Mouse (Mus musculus) hindbrain, embryonic 10.5 days (tissue): Measurements from ENCODE around the gene Dot1l. TPM values are rescaled to one million over a fixed set of nuclear protein-coding genes. Genes with fewer than 3 reads are reported as not detected.

Experiments
- DNase-seq: peaks from one replicate; pipeline ENCODE4 v3.0.0-alpha.2; 2017; ENCODE audit warnings: low spot score
- H3K27ac ChIP-seq: fragments of 300-500 bp; sonication (generic); 2 replicates; pipeline ENCODE4 v1.5.1; 2016; ENCODE audit warnings: mild to moderate bottlenecking, moderate library complexity
- H3K27me3 ChIP-seq: fragments of 300-500 bp; sonication (generic); 2 replicates; pipeline ENCODE4 v1.6.1; 2016; ENCODE audit warnings: mild to moderate bottlenecking; ENCODE audit not compliant: poor library complexity, insufficient read depth, severe bottlenecking
- H3K36me3 ChIP-seq: fragments of 300-500 bp; sonication (generic); 2 replicates; pipeline ENCODE4 v1.6.1; 2016; ENCODE audit warnings: mild to moderate bottlenecking, moderate library complexity
- H3K4me1 ChIP-seq: fragments of 300-500 bp; sonication (generic); replicated peaks from 2 replicates; pipeline ENCODE4 v1.6.1; 2016; ENCODE audit warnings: mild to moderate bottlenecking
- H3K4me3 ChIP-seq: fragments of 300-500 bp; sonication (generic); 2 replicates; pipeline ENCODE4 v1.5.1; 2016; ENCODE audit warnings: mild to moderate bottlenecking, moderate library complexity
- H3K9me3 ChIP-seq: fragments of 300-500 bp; sonication (generic); 2 replicates; pipeline ENCODE4 v1.6.1; 2016; ENCODE audit warnings: mild to moderate bottlenecking, moderate library complexity
- WGBS: fragments of 180-500 bp; shearing (Covaris S2); methylation state at CpG from one replicate; pipeline ENCODE4 v1.1.7; 2016; 5-methylcytosine and 5-hydroxymethylcytosine counted together
- polyA plus RNA-seq: library from polyadenylated mRNA; unstranded; fragments of >200 nt; fragmentation: Nextera tagmentation; extraction: Ambion mirVana; gene quantifications from 2 replicates; pipeline ENCODE4 v1.2.1, GENCODE M21; 2016

Dot1l gene
- polyA plus RNA-seq, 1 experiment from 2014 or later: 22.8 TPM

DNA sequence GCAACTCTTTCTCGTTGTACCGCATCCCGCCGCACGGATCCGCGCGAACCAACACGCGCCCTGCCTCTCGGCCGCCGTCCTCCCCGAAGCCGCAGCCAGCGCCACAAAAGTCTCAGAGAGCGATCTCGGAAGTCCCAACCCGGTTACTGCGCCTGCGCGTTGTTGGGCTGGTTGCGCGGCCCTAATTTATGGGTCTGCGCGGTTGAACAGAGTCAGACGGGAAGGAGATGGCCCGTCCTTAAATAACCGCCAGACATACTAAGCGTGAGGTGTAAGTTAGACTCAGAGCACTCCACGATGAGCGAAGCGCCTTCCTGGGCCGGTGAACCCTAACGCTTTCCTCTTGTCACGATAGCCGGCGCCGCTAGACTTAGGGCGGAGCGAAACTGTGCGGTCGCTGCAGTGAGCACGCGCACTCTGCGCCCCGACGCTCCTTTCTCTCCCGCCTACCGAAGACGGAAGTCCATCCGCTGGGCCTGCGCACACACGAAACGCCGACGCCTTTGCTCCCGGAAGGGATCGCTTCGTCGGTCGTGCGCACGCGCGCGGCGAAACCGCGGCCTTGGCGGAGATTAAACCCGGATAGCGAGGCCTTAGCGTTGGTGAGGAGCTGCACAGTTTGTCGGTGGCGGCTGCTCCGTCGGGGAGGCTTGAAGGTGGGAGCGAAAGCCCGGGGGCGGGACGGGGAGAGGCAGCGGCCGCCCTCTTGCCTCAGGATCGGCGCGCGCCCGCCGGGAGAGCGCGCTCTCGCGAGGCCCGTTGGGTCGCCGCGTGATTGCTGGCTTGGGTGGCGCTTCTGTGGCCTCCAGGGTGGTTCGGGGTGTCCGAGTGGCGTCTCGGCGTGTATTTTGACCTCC is 43.4 kb downstream of the Dot1l start, which contains the start of the genes Sf3a2 and Plekhj1:
Sf3a2 (plus strand) TSS at position 49 of the 857 bp plus-strand sequence.
Plekhj1 (minus strand) TSS at position 477 of the 857 bp plus-strand sequence.
- Histone ChIP-seq H3K27ac (peak within 1 kb of the TSS; percentile 97), H3K36me3 (peaks cover 71% of the 10 kb centered on the region), H3K27me3 (no peaks in the 10 kb centered on the region), H3K4me1 (peaks cover 51% of the 10 kb centered on the region), H3K9me3 (no peaks in the 10 kb centered on the region), H3K4me3 (peak within 1 kb of the TSS; percentile 95)
- under 1% methylated on average over 104 of the region's 104 CpGs for WGBS
- DNase-seq: peak; percentile 95

DNA sequence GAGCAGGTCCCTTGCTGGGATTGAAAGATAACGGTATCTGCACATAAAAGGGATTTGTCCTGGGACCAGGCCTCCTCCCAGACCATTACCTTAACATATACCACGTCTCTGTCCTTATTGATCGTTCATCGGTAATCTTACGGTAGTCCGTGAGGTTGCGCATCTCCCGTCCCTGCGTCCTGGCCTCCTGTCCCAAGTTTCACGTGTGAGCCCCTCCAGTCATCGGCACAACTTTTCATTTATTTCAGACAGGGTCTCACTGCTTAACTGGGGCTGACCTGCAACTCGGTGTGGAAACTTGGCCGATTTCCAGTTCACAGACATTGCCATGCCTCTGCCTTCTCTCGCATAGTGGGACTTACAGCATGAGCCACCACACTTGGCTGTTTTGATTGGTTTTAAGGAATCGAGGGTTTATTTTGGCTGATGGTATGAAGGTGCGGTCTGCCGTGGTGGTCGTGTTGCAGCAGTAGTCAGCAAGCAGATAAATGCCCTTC is 44.1 kb downstream of the Dot1l start:
- no peak for DNase-seq
- no peaks in the 10 kb centered on the region for H3K9me3 ChIP-seq
- H3K27ac ChIP-seq: peak overlapping the region; percentile 97
- WGBS: 3% methylated on average over 18 of the region's 18 CpGs
- H3K27me3 ChIP-seq: no peaks in the 10 kb centered on the region
- H3K4me1 ChIP-seq: peaks cover 51% of the 10 kb centered on the region
- peaks cover 71% of the 10 kb centered on the region for H3K36me3 ChIP-seq
- peak overlapping the region; percentile 95 for H3K4me3 ChIP-seq

- peak overlapping the region; percentile 10 for H3K4me3 ChIP-seq
- WGBS: 93% methylated on average over 10 of the region's 10 CpGs
- DNase-seq: no peak
- H3K36me3 ChIP-seq: peaks cover 64% of the 10 kb centered on the region
- H3K9me3 ChIP-seq: no peaks in the 10 kb centered on the region
- H3K27ac ChIP-seq: no peak overlapping the region
- peaks cover 22% of the 10 kb centered on the region for H3K27me3 ChIP-seq
- peaks cover 41% of the 10 kb centered on the region for H3K4me1 ChIP-seq
Observed at GRCm38 (mm10) chr10:80802204-80802912, 47.4 kb downstream of the Dot1l start.

- no peak overlapping the region; the same call in 1 of the 2 replicates for H3K4me3 ChIP-seq
- peaks cover 64% of the 10 kb centered on the region for H3K36me3 ChIP-seq
- no peaks in the 10 kb centered on the region for H3K9me3 ChIP-seq
- WGBS: 85% methylated on average over 3 of the region's 3 CpGs
- H3K27me3 ChIP-seq: peaks cover 28% of the 10 kb centered on the region
- no peak for DNase-seq
- peaks cover 44% of the 10 kb centered on the region for H3K4me1 ChIP-seq
- H3K27ac ChIP-seq: no peak overlapping the region
Observed at GRCm38 (mm10) chr10:80802996-80803395, 48.0 kb downstream of the Dot1l start.

DNA sequence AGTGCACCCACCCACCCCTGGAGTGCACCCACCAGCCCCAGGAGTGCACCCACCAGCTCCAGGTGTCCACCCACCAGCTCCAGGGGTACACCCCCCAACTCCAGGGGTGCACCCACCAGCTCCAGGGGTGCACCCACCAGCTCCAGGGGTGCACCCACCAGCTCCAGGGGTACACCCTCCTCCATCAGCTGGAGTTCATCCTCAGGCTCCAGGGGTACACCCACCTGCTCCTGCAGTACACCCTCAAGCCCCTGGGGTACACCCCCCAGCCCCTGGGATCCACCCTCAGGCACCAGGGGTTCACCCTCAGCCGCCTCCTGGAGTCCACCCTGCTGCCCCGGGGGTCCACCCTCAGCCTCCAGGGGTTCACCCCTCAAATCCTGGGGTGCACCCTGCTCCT is 49.3 kb downstream of the Dot1l start:
- peaks cover 64% of the 10 kb centered on the region for H3K36me3 ChIP-seq
- no peak for DNase-seq

GRCm38 (mm10) chr10:80804916-80805315 is 49.9 kb downstream of the Dot1l start, which contains the start of gene Amh:
TSS of gene Amh (plus strand) at chr10:80805243.
- no peak for DNase-seq
- Histone ChIP-seq H3K36me3 (peaks cover 63% of the 10 kb centered on the region), H3K4me1 (peaks cover 52% of the 10 kb centered on the region), H3K4me3 (peak within 1 kb of the TSS; percentile 66; the same call in 1 of the 2 replicates), H3K9me3 (no peaks in the 10 kb centered on the region), H3K27me3 (peaks cover 48% of the 10 kb centered on the region), H3K27ac (no peak within 1 kb of the TSS)
- WGBS: 69% methylated on average over 6 of the region's 6 CpGs

More for the DNA sequence above, 49.3 kb downstream of the Dot1l start:
- 95% methylated on average over 2 of the region's 2 CpGs for WGBS
- Histone ChIP-seq H3K4me1 (peaks cover 54% of the 10 kb centered on the region), H3K27ac (no peak overlapping the region), H3K4me3 (no peak overlapping the region), H3K9me3 (no peaks in the 10 kb centered on the region), H3K27me3 (peaks cover 42% of the 10 kb centered on the region)

- DNase-seq: no peak
- peaks cover 59% of the 10 kb centered on the region for H3K36me3 ChIP-seq
- no peak overlapping the region for H3K27ac ChIP-seq
- H3K27me3 ChIP-seq: peaks cover 52% of the 10 kb centered on the region
- peak overlapping the region; percentile 66; the same call in 1 of the 2 replicates for H3K4me3 ChIP-seq
- H3K9me3 ChIP-seq: no peaks in the 10 kb centered on the region
- 86% methylated on average over 5 of the region's 5 CpGs for WGBS
- peaks cover 52% of the 10 kb centered on the region for H3K4me1 ChIP-seq
Observed at GRCm38 (mm10) chr10:80805322-80805721, 50.3 kb downstream of the Dot1l start.

DNA sequence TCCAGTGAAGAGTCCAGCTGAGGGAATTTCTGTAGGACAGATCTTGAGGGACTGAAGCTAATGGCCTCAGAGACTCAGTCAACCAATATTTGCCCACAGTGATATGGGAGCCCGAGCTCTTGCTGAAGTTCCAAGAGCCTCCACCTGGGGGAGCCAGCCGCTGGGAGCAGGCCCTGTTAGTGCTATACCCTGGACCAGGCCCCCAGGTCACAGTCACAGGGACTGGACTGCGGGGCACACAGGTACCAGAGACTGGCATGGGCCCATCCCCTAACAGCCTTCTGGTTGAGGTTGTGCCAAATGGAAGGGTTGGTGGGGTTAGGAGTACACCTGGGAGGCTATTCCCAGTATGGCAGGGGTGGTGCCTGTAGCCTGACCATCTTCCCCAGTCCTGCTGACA is 50.9 kb downstream of the Dot1l start:
- Histone ChIP-seq H3K36me3 (peaks cover 53% of the 10 kb centered on the region), H3K4me3 (peak overlapping the region; percentile 66; the same call in 1 of the 2 replicates), H3K27me3 (peaks cover 58% of the 10 kb centered on the region), H3K27ac (no peak overlapping the region), H3K9me3 (no peaks in the 10 kb centered on the region), H3K4me1 (peaks cover 48% of the 10 kb centered on the region)
- WGBS: 21% methylated on average over 3 of the region's 3 CpGs
- DNase-seq: peak; percentile 82

DNA sequence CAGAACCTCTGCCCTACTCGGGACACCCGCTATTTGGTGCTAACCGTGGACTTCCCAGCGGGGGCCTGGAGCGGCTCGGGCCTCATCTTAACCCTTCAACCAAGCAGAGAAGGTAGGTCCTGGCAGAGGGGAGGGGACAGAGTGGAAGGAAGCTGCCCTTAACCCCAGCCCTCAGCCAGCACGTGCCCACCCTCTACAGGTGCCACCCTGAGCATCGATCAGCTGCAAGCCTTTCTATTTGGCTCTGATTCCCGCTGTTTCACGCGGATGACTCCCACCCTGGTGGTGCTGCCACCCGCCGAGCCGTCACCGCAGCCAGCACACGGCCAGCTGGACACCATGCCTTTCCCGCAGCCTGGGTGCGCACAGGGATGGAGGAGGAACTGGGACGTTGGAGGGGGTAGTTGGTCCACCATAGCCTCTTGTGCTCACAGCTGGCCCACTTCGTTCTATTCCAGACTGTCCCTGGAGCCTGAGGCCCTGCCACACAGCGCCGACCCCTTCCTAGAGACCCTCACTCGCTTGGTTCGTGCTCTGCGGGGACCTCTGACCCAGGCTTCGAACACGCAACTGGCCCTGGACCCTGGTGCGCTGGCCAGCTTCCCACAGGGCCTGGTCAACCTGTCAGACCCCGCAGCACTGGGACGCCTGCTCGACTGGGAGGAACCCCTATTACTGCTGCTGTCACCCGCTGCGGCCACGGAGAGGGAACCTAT is 51.5 kb downstream of the Dot1l start:
- Histone ChIP-seq H3K4me3 (peak overlapping the region; percentile 66), H3K9me3 (no peaks in the 10 kb centered on the region), H3K27me3 (peaks cover 63% of the 10 kb centered on the region), H3K27ac (peak overlapping the region; percentile 88), H3K36me3 (peaks cover 47% of the 10 kb centered on the region), H3K4me1 (peaks cover 47% of the 10 kb centered on the region)
- no peak for DNase-seq
- 33% methylated on average over 34 of the region's 34 CpGs for WGBS

DNA sequence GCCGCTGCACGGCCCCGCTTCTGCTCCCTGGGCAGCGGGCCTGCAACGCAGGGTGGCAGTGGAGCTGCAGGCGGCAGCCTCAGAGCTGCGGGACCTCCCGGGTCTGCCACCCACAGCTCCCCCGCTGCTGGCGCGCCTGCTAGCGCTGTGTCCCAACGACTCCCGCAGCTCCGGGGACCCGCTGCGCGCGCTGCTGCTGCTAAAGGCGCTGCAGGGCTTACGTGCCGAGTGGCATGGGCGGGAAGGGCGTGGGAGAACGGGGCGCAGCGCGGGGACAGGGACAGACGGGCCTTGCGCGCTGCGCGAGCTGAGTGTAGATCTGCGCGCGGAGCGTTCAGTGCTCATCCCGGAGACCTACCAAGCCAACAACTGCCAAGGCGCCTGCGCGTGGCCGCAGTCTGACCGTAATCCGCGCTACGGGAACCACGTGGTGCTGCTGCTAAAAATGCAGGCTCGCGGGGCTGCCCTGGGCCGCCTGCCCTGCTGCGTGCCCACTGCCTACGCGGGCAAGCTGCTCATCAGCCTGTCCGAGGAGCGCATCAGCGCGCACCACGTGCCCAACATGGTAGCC is 52.1 kb downstream of the Dot1l start:
- peaks cover 68% of the 10 kb centered on the region for H3K27me3 ChIP-seq
- peak; percentile 83 for DNase-seq
- H3K36me3 ChIP-seq: peaks cover 41% of the 10 kb centered on the region
- peaks cover 48% of the 10 kb centered on the region for H3K4me1 ChIP-seq
- peak overlapping the region; percentile 88 for H3K27ac ChIP-seq
- under 1% methylated on average over 58 of the region's 58 CpGs for WGBS
- H3K9me3 ChIP-seq: no peaks in the 10 kb centered on the region
- peak overlapping the region; percentile 66 for H3K4me3 ChIP-seq

- Histone ChIP-seq H3K4me3 (peak overlapping the region; percentile 66), H3K27ac (peak overlapping the region; percentile 76), H3K36me3 (peaks cover 29% of the 10 kb centered on the region), H3K4me1 (peaks cover 54% of the 10 kb centered on the region), H3K27me3 (peaks cover 70% of the 10 kb centered on the region), H3K9me3 (no peaks in the 10 kb centered on the region)
- 16% methylated on average over 40 of the region's 40 CpGs for WGBS
- DNase-seq: peak; percentile 56
Observed at GRCm38 (mm10) chr10:80808099-80808984, 53.3 kb downstream of the Dot1l start.
